Mouse (Mus musculus): ENCODE measurements around the gene Stx1b.

Gene Stx1b

DNA sequence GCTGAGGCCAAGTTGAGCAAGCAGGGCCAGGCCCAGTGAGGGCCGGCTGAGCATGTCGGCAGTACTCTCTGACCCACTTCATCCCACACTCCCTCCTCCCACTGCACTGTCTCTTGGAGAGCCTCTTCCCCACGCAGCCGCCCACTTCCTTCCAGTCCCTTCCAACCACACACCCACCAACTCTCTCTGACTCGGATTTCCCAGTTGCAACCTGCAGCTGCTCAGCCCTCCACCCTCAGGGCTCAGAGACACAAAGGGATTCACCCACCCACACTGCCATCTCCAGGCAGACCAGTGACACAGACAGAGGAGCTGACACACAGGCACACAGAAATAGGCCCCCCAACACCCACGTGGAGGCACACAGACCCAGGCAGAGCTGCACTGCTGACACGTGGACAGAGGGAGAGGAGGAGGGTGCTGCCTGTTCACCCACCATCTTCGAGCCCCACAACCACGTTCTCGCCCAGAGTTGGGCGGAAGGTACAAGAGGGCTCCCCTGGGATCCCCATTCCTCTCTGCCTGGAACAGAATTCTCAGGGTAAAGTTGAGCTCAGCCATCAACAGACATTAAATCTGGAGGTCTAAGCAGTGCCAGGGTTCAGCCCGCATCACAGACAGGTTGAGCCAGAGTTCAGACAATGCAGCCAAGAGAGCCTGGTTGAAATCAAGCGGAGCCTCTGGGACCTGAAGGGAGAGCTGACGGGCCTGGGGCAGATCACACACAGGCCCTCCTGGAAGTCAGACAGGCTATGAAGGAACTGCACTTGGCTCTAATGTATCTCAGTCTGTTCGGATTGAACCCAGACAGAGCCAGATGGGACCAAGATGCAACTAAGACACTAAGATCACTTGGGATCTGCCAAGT is 8.2 kb downstream of the Stx1b start:
- DNase-seq, result no peak

DNA sequence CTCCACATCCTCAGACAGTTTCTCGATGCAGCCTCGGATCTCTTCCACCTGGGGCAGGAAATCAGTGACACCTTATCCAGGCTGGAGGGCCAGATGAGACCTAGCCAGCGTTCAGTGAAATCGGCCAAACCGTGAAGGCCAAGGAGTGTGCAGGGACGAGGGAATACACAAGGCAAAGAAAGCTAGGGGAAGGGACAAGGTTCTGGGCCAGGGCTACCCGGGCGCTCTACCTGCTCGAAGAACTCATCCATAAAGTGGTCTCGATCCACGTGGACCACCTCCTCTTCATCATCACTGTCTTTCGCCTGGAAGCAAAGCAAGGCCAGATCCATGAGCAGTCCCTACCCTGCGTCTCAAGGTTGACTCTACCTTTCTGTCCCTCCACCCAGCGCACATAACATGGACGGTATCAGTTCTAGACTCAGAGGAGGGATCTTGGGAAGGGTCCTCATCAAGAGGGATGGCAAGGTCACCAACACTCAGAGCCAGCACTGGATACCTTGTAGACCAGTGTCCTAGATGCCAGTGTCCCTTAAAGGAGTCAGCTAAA is 9.2 kb downstream of the Stx1b start:
- DNase-seq, result no peak

DNA sequence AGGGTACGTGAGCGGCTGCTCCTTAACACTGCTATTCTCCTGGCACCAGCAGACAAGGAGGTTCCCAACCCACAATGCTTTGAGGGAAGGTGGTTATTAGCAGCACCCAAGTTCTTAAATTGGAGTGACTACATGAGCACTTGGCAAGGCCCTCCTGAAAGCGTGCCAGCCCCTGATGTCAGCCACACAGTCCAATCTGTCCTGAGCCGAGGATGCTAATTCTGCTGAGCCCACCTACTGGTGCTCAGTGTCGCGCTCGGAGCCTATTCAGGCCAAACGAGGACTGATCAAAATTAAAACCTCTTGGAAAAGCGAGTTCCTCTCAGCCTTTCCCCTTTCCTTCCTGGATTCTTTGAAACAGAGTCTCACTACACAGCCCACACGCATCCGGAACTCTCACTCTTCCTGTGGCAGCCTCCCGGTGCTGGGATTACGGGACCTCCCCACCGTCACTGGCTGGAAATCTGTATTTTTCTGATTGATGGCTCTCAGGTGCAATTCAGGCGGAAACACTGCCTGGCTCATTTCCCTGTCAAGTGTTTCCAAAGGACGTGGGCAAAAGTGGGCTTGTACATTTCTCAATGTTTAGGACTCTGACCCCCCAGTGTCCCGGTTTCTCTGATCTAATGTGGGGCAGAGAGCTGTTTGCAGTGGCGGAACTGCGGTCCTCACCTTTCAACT is 10.0 kb downstream of the Stx1b start:
- no peak for DNase-seq

DNA sequence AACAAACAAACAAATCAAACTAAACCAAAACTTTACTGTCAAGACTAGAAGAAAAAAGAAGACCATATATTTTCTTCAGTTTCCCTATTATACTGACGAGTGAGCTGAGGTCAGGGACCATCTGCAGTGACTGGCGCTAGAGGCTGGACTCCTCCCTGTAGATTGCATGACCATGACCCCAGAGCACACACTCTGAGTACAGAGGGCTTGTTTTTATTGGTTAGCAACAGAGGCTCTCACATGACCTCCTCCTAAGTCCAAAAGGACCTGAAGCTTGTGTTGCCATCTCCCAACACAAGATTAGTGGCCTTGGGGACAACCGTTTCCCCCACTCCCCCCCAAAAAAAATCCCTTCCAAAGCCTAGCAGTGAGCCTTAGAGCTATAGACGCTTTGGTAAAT is 10.5 kb downstream of the Stx1b start:
- DNase-seq, result no peak

- no peak for DNase-seq
Observed at GRCm38 (mm10) chr7:127812292-127812691, 12.1 kb downstream of the Stx1b start.

DNA sequence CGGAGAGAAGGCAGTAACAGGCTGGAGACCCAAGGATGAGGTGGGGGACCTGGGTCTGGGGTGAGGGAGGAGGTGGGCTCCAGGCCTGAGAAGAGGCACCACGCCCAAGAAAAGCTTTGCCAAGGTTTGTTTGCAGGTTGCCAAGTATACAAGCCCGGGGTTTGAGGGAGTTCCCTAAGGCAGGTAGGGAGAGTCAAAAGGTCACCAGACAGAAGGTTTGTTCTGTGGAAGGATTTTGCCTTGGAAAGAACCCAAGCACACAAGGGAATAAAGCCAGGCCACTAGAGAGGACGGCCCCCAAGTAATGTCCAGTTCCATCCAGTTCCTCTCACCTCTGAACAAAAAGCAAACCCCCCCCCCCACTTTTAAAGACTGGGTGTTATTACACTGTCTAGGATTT is 13.1 kb downstream of the Stx1b start:
- DNase-seq, result no peak

DNA sequence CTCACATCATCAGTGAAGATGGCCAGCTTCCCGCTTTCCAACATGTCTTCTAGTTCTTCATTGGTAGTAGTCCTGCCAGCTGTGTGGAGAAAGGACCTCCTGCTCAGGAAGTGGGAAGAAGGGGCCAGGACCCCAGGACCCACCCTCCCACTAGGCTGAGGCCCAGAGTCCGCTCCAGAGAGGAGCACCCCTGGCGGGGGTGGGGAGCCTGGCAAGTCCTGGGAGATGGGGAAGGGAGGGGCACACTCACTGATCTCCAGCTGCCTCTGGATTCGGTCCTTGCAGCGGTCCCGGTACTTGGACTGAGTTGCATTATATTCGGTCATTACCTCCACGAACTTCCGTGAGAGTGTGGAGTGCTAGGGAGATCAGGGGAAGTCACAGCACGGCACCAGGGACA is 13.7 kb downstream of the Stx1b start:
- no peak for DNase-seq

- DNase-seq, result no peak
Observed at GRCm38 (mm10) chr7:127809846-127810245, 14.5 kb downstream of the Stx1b start.

GRCm38 (mm10) chr7:127808821-127809220 is 15.5 kb downstream of the Stx1b start:
- no peak for DNase-seq

- no peak for DNase-seq
Observed at GRCm38 (mm10) chr7:127802313-127802712, 22.0 kb downstream of the Stx1b start.

GRCm38 (mm10) chr7:127801010-127801621 is 23.2 kb downstream of the Stx1b start:
- DNase-seq, result no peak

- peak; percentile 92 for DNase-seq
Observed at GRCm38 (mm10) chr7:127800435-127801009, 23.8 kb downstream of the Stx1b start, which contains the start of gene Hsd3b7. Gene Hsd3b7, plus strand, starts transcription at chr7:127800604.

GRCm38 (mm10) chr7:127799738-127800137 is 24.6 kb downstream of the Stx1b start:
- DNase-seq, result no peak

GRCm38 (mm10) chr7:127799211-127799610 is 25.1 kb downstream of the Stx1b start:
- no peak for DNase-seq

DNA sequence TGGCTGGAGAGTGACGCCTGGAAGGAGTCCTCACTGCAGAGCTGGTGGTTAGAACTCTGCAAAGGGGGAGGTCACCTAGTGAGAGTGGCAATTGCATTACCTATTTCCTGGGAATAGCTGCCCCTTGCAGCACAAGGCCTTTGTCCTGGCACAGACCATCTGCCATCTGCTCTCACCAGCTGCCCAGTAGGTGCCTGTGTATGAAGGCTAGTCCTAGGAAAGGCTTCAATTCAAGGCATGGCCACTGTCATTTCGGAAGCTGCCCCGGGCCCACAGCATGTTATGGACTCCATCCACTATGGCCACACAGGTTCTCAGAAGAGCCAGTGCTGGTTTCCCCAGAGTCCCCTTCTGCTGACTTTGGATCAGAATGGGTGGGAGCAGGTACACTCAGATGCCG is 25.8 kb downstream of the Stx1b start:
- DNase-seq, result no peak

GRCm38 (mm10) chr7:127797076-127797845 is 27.1 kb downstream of the Stx1b start:
- DNase-seq, result no peak

DNA sequence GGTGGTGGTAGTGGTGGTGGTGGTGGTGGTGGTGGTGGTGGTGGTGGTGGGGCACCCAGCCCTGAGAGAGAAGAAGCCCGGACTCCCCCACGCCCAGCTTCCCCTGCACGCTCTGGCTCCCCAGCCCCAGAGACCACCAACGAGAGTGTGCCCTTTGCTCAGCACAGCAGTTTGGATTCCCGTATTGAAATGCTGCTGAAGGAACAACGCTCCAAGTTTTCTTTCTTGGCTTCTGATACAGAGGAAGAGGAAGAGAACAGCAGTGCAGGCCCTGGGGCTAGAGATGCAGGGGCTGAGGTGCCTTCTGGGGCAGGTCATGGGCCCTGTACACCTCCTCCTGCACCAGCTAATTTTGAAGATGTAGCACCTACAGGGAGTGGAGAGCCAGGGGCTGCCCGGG is 39.0 kb downstream of the Stx1b start, which contains the start of gene Gm49388:
Gm49388 (plus strand) TSS at position 301 of the 400 bp plus-strand sequence.
- no peak for DNase-seq

DNA sequence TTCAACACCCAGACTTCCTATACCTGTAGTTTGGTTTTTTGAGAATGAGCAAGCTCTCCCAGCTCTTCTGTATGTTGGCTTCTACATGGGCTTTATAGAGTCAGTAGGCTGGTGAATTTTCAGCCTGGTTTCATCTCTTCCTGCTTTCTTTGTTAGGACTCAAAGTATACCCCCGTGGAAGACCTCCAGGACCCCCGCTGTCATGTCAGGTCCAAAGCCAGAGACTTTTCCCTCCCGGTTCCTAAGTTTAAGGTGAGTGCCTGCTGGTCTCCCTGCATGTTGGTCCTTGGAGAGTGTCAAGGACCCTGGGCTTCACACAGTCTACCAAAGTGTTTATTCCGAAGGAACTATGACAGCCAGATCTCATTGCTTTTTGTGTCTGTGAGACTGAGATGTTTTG is 46.0 kb downstream of the Stx1b start:
- no peak for DNase-seq

GRCm38 (mm10) chr7:127777474-127778266 is 46.7 kb downstream of the Stx1b start:
- DNase-seq, result peak; percentile 75

- DNase-seq, result peak; percentile 99
Observed at GRCm38 (mm10) chr7:127776878-127777473, 47.4 kb downstream of the Stx1b start.

DNA sequence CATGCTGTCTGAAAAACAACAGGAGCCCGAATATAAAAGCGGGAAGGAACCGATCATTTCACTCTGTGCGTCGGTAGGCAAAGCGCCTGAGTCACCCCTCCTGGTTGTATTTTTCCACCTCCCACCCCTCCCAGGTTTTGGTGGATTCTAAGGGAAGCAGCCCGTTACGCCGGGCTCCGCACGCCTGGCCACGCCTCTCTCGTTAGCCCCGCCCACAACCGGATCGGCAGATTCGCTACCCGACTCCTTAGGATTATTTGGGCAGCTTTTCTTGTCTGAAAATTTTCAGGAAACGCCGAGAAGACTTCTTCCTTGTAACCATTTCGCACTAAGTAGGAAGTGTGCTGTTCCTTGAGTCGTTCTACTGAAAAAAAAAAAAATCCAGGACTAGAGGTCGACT is 47.9 kb downstream of the Stx1b start, which contains the start of gene Setd1a:
Setd1a (plus strand) TSS at position 245 of the 400 bp plus-strand sequence.
- peak; percentile 89 for DNase-seq
